Mouse (Mus musculus) adrenal gland, adult 18-20 months (tissue): ENCODE measurements around the gene Pde4c. TPM values are rescaled to one million over a fixed set of nuclear protein-coding genes. Genes with fewer than 3 reads are reported as not detected.

ENCODE experiments used
- DNase-seq, 2 experiments: peaks; one replicate each; pipeline ENCODE4 v3.0.0; 2021 to 2022; ENCODE audit warnings: low spot score in 2 of 2
- total RNA-seq, 2 experiments: library from RNA; stranded (reverse); gene quantifications; 1 replicate in 1 of 2; 2 replicates in 1 of 2; pipeline ENCODE4 v1.2.3; 2021

Pde4c gene
- total RNA-seq, 2 experiments from 2014 or later: 0.42 to 0.86 TPM

DNA sequence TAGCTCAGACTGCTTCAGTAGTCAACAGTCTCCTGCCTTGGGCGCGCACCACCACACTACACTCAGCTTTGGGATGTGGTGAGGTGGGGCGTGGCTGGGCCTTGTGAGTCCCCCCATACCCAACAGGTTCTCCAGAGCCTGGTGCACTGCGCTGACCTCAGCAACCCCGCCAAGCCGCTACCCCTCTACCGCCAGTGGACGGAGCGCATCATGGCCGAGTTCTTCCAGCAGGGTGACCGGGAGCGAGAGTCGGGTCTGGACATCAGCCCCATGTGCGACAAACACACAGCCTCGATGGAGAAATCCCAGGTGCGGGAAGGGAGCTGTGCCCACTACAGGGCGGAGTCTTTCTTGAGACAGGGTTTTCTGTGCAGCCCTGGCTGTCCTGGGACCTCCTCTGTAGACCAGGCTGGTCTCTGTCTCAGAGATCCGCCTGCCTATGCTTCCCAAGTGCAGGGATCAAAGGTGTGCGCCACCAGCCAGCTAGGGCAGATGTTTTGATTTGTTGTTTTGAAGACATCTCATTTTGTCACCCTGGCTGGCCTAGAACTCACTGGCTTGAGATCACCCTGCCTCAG is 25.7 kb downstream of the Pde4c start:
- DNase-seq: no peak

DNA sequence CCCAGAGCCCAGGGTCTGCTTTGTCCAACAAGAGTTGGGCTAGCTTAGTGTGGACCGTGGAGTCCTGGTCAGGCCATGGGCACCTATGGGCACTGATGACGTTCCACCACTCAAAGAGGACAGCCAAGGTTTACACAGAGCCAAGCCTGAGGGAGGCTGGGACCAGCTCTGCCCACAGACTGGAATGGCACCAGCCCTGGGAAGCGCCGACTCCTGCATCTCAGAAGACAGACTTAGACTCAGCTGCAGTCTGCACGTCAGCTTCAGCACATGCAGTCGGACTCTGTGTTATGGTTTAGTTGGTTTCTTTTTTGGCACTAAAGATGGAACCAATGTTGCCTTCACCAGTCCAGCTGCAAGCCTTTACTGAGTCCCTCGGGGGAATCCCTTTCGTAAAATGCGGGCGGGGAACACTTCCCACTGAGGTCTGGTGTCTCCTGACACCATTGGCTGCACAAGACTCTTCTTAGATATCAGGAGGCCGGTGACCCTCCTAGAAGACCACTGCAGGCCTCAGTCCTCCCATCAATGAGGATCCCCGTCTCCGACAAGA is 26.7 kb downstream of the Pde4c start:
- no peak for DNase-seq

DNA sequence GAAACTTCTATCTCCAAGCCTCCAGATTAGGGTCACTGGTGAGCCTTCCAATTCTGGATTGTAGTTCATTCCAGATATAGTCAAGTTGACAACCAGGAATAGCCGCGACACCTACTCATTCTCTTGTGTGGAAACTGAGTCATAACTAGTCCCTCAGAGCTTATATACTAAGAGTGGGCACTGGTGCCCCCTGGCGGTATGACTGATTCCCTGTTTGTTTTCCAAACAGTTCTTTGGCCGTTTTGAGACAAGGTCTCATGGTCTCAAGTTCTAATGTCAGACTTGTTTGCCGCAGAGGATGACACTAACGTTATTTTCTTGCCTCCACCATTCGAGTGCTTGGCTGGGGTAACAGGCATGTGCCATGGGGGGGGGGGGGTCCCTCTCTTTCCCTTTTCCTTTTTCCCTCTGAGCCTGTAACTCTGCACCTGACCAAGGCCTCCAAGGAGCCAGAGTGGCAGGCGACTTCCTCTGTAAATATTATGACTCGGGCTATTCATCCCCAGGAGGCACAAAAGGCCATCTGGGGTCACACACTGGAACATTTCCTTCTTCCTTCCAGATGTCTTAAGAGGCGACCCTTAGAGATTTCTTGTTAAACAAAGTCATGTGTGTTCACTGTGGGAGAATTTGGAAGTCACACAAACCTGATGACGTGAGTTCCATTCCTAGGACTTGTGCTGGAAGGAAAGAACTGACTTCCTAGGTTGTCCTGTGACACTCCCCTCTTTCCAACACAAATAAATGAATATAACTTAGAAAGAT is 28.7 kb downstream of the Pde4c start:
- DNase-seq: peak; percentile 72 to 80

DNA sequence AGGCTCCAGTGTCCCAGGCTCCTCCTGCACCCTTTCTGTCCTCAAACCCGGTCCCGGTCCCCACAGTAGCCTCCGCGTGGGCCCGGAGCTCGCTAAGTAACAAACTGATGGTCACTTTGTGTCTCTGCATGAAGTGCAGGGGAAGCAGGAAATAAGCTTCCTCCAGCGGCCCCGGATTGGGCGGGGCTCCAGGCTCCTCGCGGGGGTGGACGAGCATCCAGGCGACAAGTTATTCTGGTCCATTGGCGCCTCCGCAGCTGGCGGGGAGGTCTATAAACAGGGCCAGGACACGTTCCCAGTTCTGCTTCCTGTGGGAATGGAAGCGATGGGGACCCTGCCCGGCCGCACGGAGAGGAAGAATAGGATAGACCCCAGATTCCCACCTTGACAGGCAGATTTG is 29.6 kb downstream of the Pde4c start:
- DNase-seq: peak; percentile 44 to 80

DNA sequence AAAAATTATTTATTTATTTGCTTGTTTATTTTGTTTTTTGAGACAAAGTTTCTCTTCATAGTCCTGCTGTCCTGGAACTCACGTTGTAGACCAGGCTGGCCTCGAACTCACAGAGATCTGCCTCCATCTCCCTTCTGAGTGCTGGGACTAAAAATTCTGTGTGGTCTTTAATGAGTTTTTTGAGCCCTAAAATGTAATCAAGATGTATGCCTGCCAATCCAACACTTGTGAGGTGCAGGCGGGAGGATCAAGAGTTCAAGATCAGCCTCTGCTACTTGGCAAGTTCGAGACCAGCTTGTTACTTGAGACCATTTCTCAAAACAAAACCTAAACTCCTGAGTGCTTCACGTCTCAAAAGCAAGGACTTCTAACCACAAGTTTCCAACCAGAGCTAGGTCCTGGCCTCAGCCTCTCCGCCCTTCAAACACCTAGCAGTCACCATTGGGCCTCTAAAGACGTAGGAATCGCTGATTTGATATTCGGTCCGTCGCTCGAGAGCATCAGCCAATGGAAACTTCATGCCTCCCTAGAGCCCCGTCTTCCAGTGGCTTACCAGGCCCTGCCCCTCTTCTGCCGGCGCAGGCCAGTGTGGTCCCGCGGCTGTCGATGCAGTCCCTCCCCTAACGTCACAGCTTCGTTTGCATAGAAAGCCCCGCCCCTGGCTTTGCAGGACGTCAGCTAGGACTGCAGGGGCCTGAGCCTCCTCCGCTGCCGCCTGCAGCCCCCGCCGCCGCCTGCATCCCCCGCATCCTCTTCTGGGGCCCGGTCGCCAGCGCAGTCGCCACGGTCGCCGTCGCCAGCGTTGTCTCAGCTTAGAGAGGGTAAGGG is 30.7 kb downstream of the Pde4c start, which contains the start of gene Rab3a:
TSS of gene Rab3a (plus strand) at position 637 of the 828 bp plus-strand sequence.
- peak; percentile 83 to 86 for DNase-seq

DNA sequence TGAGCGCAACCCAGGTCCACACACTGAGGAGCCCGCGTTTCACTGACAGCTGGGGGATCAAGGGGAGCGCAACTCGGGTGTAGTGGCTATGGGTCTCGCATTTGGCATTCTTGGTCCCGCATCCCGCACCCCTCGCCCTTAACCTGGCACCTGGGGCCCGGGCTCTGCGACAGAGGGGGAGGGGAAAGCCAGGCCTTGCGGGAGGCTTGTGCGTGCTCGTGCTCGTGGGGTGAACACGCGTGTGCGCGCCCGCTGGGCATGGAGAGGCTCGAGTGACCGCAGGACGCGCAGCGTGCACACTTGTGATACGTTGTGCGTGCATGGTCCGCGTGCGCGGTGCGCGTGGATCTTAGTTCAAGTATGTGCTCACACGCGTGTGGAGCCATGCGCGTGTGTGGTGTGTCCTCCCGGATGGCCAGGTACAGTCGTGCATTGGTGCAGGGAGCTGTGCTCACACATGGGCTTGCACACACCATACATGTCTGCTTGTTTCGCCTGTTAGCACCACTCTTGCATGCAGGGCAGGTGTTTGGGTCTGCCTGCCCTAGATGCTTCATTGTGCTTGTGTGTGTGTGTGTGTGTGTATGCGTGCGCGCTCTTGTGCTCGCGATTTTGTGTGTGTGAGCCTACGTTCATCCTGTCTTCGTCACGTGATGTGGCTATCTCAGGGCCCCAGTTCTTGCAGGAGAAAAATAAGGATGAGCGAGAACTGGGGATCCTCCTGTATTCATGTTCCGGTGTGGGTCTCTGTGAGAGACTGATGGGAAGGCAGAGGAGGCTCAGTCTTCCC is 31.5 kb downstream of the Pde4c start:
- peak; percentile 62 to 65 for DNase-seq

DNA sequence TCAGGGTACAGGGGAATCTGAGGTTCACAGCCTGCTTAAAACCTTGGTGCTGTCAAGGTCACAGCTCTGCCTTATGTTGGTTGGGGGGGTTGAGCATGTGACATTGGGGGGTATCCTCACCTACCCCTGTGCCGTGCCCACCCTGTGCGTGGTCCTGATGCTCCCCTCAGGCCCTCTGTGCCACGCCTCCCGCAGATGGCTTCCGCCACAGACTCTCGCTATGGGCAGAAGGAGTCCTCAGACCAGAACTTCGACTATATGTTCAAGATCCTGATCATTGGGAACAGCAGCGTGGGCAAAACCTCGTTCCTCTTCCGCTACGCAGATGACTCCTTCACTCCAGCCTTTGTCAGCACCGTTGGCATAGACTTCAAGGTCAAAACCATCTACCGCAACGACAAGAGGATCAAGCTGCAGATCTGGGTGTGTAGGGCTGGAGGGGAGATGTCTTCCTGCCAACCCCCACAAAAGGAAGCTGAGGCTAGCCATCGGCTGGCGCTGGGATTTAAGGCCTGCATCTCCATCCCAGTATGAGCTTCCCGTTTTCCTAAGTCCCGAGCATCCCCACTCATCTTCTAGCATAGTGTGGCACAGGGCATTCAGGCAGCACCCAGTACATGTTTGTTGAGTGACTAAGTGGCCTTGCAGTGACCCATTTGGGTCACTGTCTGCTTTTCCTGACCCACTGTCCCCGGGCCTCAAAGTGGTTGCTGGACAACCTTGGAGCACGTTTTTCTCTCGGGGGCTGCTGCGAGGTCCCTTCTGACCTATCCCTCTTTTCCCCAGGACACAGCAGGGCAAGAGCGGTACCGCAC is 32.3 kb downstream of the Pde4c start:
- DNase-seq: peak; percentile 34 to 37

DNA sequence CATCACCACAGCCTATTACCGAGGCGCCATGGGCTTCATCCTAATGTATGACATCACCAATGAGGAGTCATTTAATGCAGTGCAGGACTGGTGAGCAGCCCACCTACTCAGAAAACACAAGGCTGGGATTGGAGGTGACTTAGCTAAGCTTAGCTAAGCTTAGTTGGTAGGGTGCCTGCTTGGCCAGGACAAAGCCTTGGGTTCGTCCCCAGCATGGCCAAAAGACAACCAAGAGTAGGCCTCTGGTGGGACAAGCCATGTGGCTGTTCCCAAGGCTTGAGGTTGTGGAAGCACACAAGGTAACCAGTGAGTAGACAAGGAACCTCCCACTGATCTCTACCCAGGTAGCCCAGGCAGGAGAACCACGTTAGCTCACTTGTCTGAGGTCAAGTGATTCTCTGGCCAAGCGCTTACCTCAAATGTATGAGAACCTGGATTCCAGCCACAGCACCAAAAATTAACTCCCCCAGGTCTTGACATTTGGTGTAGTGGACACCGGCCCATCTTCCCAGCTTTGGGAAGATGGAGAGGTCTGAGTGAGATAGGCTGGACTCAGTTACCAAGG is 33.0 kb downstream of the Pde4c start:
- DNase-seq: no peak

DNA sequence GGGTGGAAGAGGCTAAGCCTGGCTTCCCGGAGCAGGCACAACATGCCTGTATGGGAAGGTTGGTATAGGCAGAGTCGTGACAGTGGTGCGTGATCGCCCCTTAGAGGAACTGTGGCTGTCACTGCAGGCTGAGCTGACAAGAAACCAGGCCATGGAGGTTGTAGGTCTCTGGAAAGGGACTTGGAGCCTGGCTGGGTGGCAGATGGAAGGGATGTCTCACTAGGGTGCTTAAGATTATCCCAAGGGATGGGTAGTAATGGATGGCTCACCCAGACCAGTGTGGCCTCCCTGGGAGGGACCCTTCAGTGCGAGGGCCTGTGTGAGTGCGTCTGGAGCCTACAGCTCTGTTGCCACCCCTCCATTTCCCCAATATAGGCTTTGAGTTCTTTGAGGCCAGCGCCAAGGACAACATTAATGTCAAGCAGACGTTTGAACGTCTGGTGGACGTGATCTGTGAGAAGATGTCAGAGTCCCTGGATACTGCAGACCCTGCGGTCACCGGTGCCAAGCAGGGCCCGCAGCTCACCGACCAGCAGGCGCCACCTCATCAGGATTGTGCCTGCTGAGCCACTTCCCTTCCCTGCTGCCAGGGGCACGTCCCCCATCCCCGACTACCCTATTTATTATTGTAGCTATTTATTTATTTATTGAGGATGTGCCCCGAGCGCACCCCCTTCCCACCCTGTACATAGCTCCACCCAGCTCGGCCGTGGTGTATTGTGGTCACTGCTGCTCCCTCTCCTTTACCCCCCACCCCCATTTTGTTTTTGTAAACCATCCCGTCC is 34.2 kb downstream of the Pde4c start:
- peak in 1 of 2 experiments; percentile 32 for DNase-seq

DNA sequence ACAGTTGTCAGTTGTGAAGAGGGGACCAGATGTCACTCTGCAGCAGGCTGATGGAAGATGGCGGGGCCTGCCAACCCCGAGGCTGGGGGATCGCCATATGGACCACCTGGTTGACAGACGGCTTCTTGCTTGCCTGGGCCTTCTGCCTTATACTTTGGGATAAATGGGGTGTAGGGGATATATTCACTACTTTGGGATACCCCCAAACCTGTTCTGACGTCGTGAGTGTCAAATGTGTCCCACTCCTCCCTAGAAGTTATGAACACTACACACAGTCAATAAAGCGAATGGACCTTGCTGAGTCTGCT is 34.7 kb downstream of the Pde4c start:
- DNase-seq: peak in 1 of 2 experiments; percentile 31

DNA sequence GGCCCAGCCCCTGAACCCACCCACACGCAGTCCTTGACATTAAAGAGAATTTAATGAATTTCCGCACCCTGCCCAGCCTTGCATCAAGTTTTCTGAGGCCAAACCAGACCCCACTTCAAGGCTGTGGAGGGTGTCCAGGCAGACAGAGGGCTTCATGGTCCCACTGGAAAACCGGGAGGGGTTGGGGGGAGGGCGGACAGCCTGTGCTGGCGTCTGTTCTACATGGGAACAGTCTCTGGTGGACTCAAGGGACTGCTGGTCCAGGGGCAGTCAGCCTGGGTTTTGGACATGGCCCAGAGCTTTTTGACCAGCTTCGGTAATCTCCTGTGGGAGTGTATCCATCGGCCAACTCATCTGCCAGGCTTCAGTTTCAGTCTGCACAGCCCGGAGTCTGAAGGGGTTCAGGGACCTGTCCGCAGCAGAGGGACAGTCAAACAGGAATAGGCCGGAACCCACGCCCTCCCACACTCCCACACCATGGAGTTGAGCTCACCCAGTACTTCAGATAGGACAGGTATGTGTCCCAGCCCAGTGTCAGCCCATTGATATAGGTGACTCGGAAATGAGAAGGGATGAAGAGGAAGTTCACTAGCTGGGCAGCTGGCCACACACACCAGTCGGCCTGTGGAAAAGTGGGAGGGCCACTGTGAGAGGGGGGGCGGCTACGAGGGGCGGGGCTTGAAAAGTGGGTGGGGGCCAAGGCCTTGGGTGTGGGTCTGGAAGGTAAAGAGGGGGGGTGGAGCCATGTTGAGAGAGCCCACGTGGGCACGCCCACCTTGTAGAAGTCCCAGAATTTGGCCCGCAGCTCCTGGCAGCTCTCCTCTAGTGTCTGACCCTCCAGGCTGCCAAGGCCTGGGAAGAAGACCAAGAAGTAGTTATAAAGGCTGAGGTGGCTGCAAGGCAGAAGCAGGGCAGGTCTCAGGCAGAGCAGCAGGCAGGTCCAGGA is 35.4 kb downstream of the Pde4c start:
- DNase-seq: peak; percentile 51 to 58

DNA sequence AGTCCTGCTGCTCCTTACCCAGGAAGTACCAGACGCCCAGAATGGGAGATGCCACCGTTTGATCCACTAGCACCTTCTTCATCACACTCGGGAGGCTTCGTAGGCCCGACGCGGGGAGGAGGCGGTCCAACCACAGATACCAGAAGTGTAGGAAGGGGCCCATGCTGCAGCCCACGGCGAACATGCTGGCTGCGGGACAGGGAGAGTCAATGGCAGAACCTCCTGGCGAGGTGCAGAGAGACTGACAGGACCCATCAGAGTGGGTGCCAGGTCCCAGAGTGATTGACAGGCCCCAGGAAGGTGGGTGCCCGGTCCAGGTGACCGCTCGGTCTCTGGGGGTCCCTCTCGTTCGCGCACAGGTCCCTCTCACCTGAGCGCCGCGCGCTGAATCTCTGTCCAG is 36.8 kb downstream of the Pde4c start:
- no peak for DNase-seq

DNA sequence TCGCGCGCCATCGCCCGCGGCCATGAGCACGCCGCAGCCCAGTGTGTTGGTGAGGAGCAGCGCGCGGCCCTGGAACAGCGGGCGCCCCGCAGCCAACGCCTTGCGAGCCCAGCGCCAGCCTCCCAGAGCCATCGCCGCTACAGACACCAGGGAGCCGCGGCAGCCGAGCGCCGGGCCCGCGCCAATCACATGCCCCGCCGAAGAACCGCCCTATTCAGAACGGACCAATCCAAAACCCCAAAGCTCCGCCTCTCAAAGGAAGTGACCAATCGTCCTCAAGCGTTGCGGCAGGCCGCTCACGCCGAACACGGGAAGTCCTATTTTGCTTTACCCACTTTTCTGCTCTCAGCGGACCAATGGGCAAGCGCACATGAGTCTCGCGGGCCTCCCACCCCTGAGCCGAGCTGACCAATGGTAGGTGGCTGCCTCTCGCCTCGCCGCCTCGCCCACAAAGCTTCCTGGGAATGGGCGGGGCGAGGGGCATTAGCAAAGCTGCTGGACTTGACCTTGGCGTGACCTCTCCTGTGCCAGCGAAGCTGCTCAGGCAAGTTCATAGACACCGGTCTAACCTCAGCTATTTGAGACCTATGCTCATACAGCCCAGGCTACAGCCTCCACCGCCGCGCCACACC is 37.4 kb downstream of the Pde4c start, which contains the start of gene Mpv17l2:
TSS of gene Mpv17l2 (minus strand) at position 172 of the 632 bp plus-strand sequence.
- peak; percentile 84 to 85 for DNase-seq

DNA sequence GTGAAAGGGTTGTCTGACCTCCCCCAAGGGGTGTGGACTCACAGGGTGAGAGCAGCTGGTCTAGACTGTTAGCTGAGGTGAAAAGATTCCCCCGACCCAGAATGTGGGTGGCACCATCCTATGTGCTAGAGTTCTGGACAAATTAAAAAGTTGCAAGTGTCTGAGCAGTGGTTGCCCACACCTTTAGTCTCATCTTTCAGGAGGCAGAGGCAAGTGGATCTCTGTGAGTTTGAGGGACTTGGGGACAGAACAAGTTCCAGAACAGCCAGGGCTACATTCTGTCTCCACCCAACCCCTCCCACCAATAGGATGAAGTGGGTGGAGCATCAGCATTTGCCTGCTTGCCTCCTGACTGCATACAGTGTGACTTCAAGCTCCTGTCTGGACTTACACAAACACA is 38.6 kb downstream of the Pde4c start:
- DNase-seq: no peak

DNA sequence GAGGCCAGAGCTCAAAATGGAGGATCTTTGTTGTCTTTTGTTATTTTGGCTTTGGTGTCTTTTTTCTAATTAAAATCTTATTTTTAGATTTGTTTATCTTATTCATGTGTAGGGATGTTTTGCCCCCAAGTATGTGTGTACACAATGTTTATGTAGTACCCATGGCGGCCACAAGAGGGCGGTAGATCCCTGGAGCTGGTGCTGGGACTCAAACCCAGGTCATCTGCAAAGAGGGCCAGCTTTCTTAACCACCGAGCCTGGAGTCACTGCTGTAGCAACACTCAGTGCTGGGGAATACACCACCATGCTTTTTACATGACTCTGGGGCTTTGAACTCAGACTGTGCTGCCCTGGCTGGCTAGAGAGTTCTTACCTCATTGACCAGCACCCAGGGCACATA is 39.8 kb downstream of the Pde4c start:
- DNase-seq: peak; percentile 70 to 80

DNA sequence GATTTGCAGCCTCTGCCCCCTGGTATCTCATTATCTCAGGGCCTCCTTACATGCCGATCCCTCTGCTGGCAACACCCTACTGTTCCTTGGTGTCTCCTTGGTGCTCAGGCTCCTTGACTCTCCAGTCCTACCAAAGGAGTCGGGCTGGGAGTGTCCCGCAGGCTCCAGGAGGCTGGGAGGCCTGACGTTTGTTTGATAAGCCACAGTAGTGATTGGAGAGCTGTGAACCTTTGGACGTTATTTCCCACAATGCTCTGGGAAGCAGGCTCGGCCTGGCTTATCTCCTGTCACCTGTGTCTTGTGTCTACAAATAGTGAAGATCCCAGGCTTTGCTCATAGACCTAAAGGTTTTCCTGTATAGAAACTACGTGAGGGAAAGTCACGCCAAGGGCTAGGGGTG is 40.5 kb downstream of the Pde4c start:
- no peak for DNase-seq

DNA sequence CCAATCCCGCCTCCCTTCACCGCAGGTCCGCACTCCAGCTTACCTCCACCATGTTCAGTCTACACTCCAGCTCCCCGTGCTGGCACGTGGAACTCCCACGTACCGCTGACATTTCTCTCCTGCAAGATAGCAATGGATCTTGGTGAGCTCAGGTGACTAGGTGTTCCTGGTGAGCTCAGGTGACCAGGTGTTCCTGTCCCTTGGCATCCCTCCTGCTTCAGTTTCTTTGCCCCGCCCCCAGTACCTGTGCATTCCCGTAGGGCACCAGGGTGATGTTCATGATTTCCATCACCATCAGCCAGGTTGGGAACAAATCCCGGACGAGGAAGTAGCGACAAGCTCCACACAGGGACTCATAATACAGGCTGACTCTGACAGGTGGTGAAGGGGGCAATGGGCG is 41.2 kb downstream of the Pde4c start:
- DNase-seq: no peak
